Mouse (Mus musculus): ENCODE measurements around the gene Farp1.

Gene Farp1

GRCm38 (mm10) chr14:121311083-121311482 is 276.1 kb downstream of the Farp1 start:
- no peak for DNase-seq (ENCODE audit: low spot score in 2 of 2)

GRCm38 (mm10) chr14:121313283-121313682 is 278.3 kb downstream of the Farp1 start:
- DNase-seq (ENCODE audit: low spot score in 2 of 2), result no peak

- no peak for DNase-seq (ENCODE audit: low spot score in 2 of 2)
Observed at GRCm38 (mm10) chr14:121314934-121315333, 279.9 kb downstream of the Farp1 start.

- DNase-seq (ENCODE audit: low spot score in 2 of 2), result no peak
Observed at GRCm38 (mm10) chr14:121316136-121316535, 281.1 kb downstream of the Farp1 start.

- no peak for DNase-seq (ENCODE audit: low spot score in 2 of 2)
Observed at GRCm38 (mm10) chr14:121316631-121317311, 281.8 kb downstream of the Farp1 start.

- DNase-seq (ENCODE audit: low spot score in 2 of 2), result no peak
Observed at GRCm38 (mm10) chr14:121317312-121317671, 282.3 kb downstream of the Farp1 start.

- no peak for DNase-seq (ENCODE audit: low spot score in 2 of 2)
Observed at GRCm38 (mm10) chr14:121318382-121318781, 283.4 kb downstream of the Farp1 start.

- DNase-seq (ENCODE audit: low spot score in 2 of 2), result no peak
Observed at GRCm38 (mm10) chr14:121322150-121322549, 287.1 kb downstream of the Farp1 start.

GRCm38 (mm10) chr14:121322641-121323040 is 287.6 kb downstream of the Farp1 start:
- DNase-seq (ENCODE audit: low spot score in 2 of 2), result no peak

GRCm38 (mm10) chr14:121324521-121325330 is 289.7 kb downstream of the Farp1 start:
- DNase-seq (ENCODE audit: low spot score in 2 of 2), result no peak

GRCm38 (mm10) chr14:121326432-121326831 is 291.4 kb downstream of the Farp1 start:
- DNase-seq (ENCODE audit: low spot score in 2 of 2), result no peak

GRCm38 (mm10) chr14:121328878-121329277 is 293.9 kb downstream of the Farp1 start:
- DNase-seq (ENCODE audit: low spot score in 2 of 2), result no peak

- no peak for DNase-seq (ENCODE audit: low spot score in 2 of 2)
Observed at GRCm38 (mm10) chr14:121329401-121330089, 294.5 kb downstream of the Farp1 start.

- DNase-seq (ENCODE audit: low spot score in 2 of 2), result no peak
Observed at GRCm38 (mm10) chr14:121330090-121330408, 295.0 kb downstream of the Farp1 start.

All from urinary bladder, postnatal 36 days (tissue).